Mouse (Mus musculus) embryonic facial prominence, embryonic 14.5 days (tissue): ENCODE results near the gene Aak1. TPM values are rescaled to one million over a fixed set of nuclear protein-coding genes. Genes with fewer than 3 reads are reported as not detected.

Experiments
- ATAC-seq: fragments of 200-750 bp; cut with Nextera tagmentation; 2 replicates; pipeline ENCODE4 v1.8.0; 2017; ENCODE audit warnings: low read depth, moderate number of reproducible peaks, moderate TSS enrichment
- DNase-seq: peaks from one replicate; pipeline ENCODE4 v3.0.0-alpha.2; 2015; ENCODE audit warnings: low spot score
- H3K27ac ChIP-seq: fragments of 300-500 bp; sonication (generic); replicated peaks from 2 replicates; pipeline ENCODE4 v1.5.1; 2014; ENCODE audit warnings: low read depth, mild to moderate bottlenecking, low read length, moderate library complexity
- H3K27me3 ChIP-seq: fragments of 300-500 bp; sonication (generic); replicated peaks from 2 replicates; pipeline ENCODE4 v1.6.1; 2014; ENCODE audit warnings: low read length; ENCODE audit not compliant: control insufficient read depth, insufficient read depth
- H3K36me3 ChIP-seq: fragments of 300-500 bp; sonication (generic); 2 replicates; pipeline ENCODE4 v1.6.1; 2014; ENCODE audit warnings: low read length, mixed read lengths; ENCODE audit not compliant: control insufficient read depth, insufficient read depth
- H3K4me1 ChIP-seq: fragments of 300-500 bp; sonication (generic); 2 replicates; pipeline ENCODE4 v1.6.1; 2014; ENCODE audit warnings: antibody characterized with exemption, low read length; ENCODE audit not compliant: control insufficient read depth, insufficient read depth
- H3K4me2 ChIP-seq: fragments of 300-500 bp; sonication (generic); 2 replicates; pipeline ENCODE4 v1.6.1; 2014; ENCODE audit warnings: low read depth, mild to moderate bottlenecking, low read length, moderate library complexity, mixed read lengths
- H3K4me3 ChIP-seq: fragments of 300-500 bp; sonication (generic); 2 replicates; pipeline ENCODE4 v1.5.1; 2014; ENCODE audit warnings: low read depth, mild to moderate bottlenecking, low read length
- H3K9ac ChIP-seq: fragments of 300-500 bp; sonication (generic); 2 replicates; pipeline ENCODE4 v1.6.1; 2014; ENCODE audit warnings: low read depth, mild to moderate bottlenecking, low read length, moderate library complexity, mixed read lengths
- H3K9me3 ChIP-seq: fragments of 300-500 bp; sonication (generic); 2 replicates; pipeline ENCODE4 v1.6.1; 2016; ENCODE audit warnings: low read length; ENCODE audit not compliant: control insufficient read depth
- WGBS: fragments of 180-500 bp; shearing (Covaris S2); extraction: QIAGEN DNeasy Blood & Tissue Kit; methylation state at CpG from one replicate; pipeline ENCODE4 v1.1.7; 2014; 5-methylcytosine and 5-hydroxymethylcytosine counted together
- polyA plus RNA-seq: library from polyadenylated mRNA; unstranded; fragments of >200 nt; fragmentation: Nextera tagmentation; extraction: Ambion mirVana; gene quantifications from 2 replicates; pipeline ENCODE4 v1.2.1, GENCODE M21; 2014

The Aak1 gene
- polyA plus RNA-seq, 1 experiment from 2014 or later: 22.4 TPM

GRCm38 (mm10) chr6:86827432-86827831 lies 21.9 kb upstream of the Aak1 start:
- Histone ChIP-seq H3K9ac (no peak overlapping the region), H3K27me3 (no peaks in the 10 kb centered on the region), H3K27ac (no peak overlapping the region), H3K4me1 (0 out of 2 replicates have a peak, but pooled peaks cover 2% of the 10 kb centered on the region), H3K36me3 (no peaks in the 10 kb centered on the region), H3K4me2 (no peak overlapping the region), H3K9me3 (no peaks in the 10 kb centered on the region), H3K4me3 (no peak overlapping the region)
- DNase-seq: no peak
- no peak for ATAC-seq
- 82% methylated on average over 2 of the region's 2 CpGs for WGBS

- Histone ChIP-seq H3K4me1 (no peaks in the 10 kb centered on the region), H3K9me3 (no peaks in the 10 kb centered on the region), H3K36me3 (no peaks in the 10 kb centered on the region), H3K27me3 (no peaks in the 10 kb centered on the region), H3K27ac (no peak overlapping the region), H3K4me3 (no peak overlapping the region), H3K9ac (no peak overlapping the region), H3K4me2 (no peak overlapping the region)
- ATAC-seq (no peak), DNase-seq (no peak)
- 81% methylated on average over 6 of the region's 6 CpGs for WGBS
Observed at GRCm38 (mm10) chr6:86829768-86830167, 19.5 kb upstream of the Aak1 start.

GRCm38 (mm10) chr6:86830738-86831500 lies 18.4 kb upstream of the Aak1 start:
- Histone ChIP-seq H3K9ac (no peak overlapping the region), H3K27ac (peak overlapping the region; percentile 65), H3K4me2 (no peak overlapping the region), H3K4me1 (no peaks in the 10 kb centered on the region), H3K4me3 (no peak overlapping the region), H3K27me3 (no peaks in the 10 kb centered on the region), H3K9me3 (no peaks in the 10 kb centered on the region), H3K36me3 (no peaks in the 10 kb centered on the region)
- DNase-seq (peak; percentile 75), ATAC-seq (peak; percentile 81)
- 48% methylated on average over 10 of the region's 10 CpGs for WGBS

GRCm38 (mm10) chr6:86832802-86833502 lies 16.4 kb upstream of the Aak1 start:
- H3K9me3 ChIP-seq: no peaks in the 10 kb centered on the region
- no peak overlapping the region for H3K4me2 ChIP-seq
- ATAC-seq (no peak), DNase-seq (peak; percentile 70)
- no peak overlapping the region for H3K27ac ChIP-seq
- no peaks in the 10 kb centered on the region for H3K27me3 ChIP-seq
- no peak overlapping the region for H3K9ac ChIP-seq
- WGBS: 71% methylated on average over 13 of the region's 13 CpGs
- H3K4me1 ChIP-seq: no peaks in the 10 kb centered on the region
- H3K4me3 ChIP-seq: no peak overlapping the region
- H3K36me3 ChIP-seq: no peaks in the 10 kb centered on the region

- Histone ChIP-seq H3K36me3 (no peaks in the 10 kb centered on the region), H3K9ac (no peak overlapping the region), H3K4me3 (no peak overlapping the region), H3K4me1 (no peaks in the 10 kb centered on the region), H3K27ac (no peak overlapping the region), H3K9me3 (no peaks in the 10 kb centered on the region), H3K4me2 (no peak overlapping the region), H3K27me3 (no peaks in the 10 kb centered on the region)
- DNase-seq (no peak), ATAC-seq (no peak)
- 64% methylated on average over 2 of the region's 2 CpGs for WGBS
Observed at GRCm38 (mm10) chr6:86839089-86839488, 10.2 kb upstream of the Aak1 start.

- no peak for ATAC-seq
- Histone ChIP-seq H3K36me3 (no peaks in the 10 kb centered on the region), H3K27me3 (no peaks in the 10 kb centered on the region), H3K9ac (no peak overlapping the region), H3K4me2 (no peak overlapping the region), H3K4me3 (no peak overlapping the region), H3K27ac (no peak overlapping the region), H3K4me1 (no peaks in the 10 kb centered on the region), H3K9me3 (no peaks in the 10 kb centered on the region)
- WGBS: 58% methylated on average over 3 of the region's 3 CpGs
- no peak for DNase-seq
Observed at GRCm38 (mm10) chr6:86841949-86842348, 7.4 kb upstream of the Aak1 start.

GRCm38 (mm10) chr6:86843636-86844035 lies 5.7 kb upstream of the Aak1 start:
- no peak for ATAC-seq
- H3K4me3 ChIP-seq: no peak overlapping the region
- H3K27me3 ChIP-seq: no peaks in the 10 kb centered on the region
- H3K36me3 ChIP-seq: no peaks in the 10 kb centered on the region
- WGBS: 71% methylated on average over 3 of the region's 3 CpGs
- peak; percentile 36 for DNase-seq
- no peak overlapping the region for H3K9ac ChIP-seq
- H3K27ac ChIP-seq: no peak overlapping the region
- H3K4me2 ChIP-seq: no peak overlapping the region
- no peaks in the 10 kb centered on the region for H3K9me3 ChIP-seq
- H3K4me1 ChIP-seq: 0 out of 2 replicates have a peak, but pooled peaks cover 3% of the 10 kb centered on the region

- peaks cover 10% of the 10 kb centered on the region for H3K4me1 ChIP-seq
- ATAC-seq: no peak
- H3K9me3 ChIP-seq: no peaks in the 10 kb centered on the region
- H3K4me2 ChIP-seq: no peak overlapping the region
- H3K36me3 ChIP-seq: no peaks in the 10 kb centered on the region
- WGBS: 92% methylated on average over 4 of the region's 4 CpGs
- DNase-seq: no peak
- H3K4me3 ChIP-seq: no peak overlapping the region
- no peak overlapping the region for H3K27ac ChIP-seq
- H3K9ac ChIP-seq: no peak overlapping the region
- H3K27me3 ChIP-seq: no peaks in the 10 kb centered on the region
Observed at GRCm38 (mm10) chr6:86846467-86846866, 2.9 kb upstream of the Aak1 start.
